9 mouse cellular contexts compared by ENCODE assay signal in the genomic region with DNA sequence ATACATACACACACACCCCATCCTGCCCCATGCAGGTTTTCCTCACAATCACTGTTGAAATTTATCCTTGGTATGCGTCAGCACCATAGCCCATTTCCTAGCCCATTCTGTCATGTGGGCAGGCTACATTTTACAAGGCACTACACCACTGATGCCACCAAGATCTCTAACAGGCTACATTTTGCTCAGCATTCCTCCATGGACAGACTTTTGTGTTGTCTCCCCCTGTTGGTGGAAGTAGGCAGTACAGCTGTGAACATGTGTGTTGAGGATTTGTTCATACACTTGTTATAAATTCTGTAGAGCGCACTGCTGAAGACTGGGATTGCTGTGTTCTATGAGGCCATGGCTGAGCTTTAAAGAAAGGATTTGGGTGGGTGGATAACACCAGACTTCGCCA. TPM values are rescaled to one million over a fixed set of nuclear protein-coding genes. Genes with fewer than 3 reads are reported as not detected.
A peak's percentile ranks its signal among the peaks of the same experiment; 100 is the strongest.
DNase-seq lines count a peak whose midpoint lies in the region; ATAC-seq and TF ChIP-seq lines count a peak whose summit lies in the region.
"Had no signal": no experiment of that assay in that cellular context is flagged by ENCODE, and none has a peak within 500 bp of the region (broad histone marks: within the 10 kb centered on the region; RNA-seq: fewer than 3 reads in every experiment).

No protein-coding gene starts in this region.

- TF ChIP-seq CTCF in brain, embryonic 14.5 days (IDR thresholded peaks at IDR 0.05; ENCODE audit: borderline replicate concordance, extremely low read depth, insufficient read depth, insufficient read length): peak; percentile 86; the same call in 1 of the 2 replicates

- no peak overlapping the region for H3K4me3 ChIP-seq in heart, embryonic 10.5 days
- H3K4me3 ChIP-seq: megakaryocyte, embryonic 14.5 days had no signal

- H3K4me1 ChIP-seq in heart, embryonic 10.5 days: peaks cover 2% of the 10 kb centered on the region; the same call in 1 of the 2 replicates

- peaks cover 69% of the 10 kb centered on the region for H3K36me3 ChIP-seq in heart, embryonic 10.5 days
- H3K36me3 ChIP-seq in splenic B cell, adult 2 months (ENCODE audit: control insufficient read depth, insufficient read depth, low read length, poor library complexity, severe bottlenecking): no peaks in the 10 kb centered on the region

- peak; percentile 76 to 90 for DNase-seq in heart, postnatal 10 days
- DNase-seq in heart, embryonic 10.5 days (ENCODE audit: low spot score): no peak
- peak; percentile 89 for DNase-seq in brain, embryonic 14.5 days (ENCODE audit: low read depth)
- DNase-seq in left cerebral cortex, postnatal 4 days: peak; percentile 84
- DNase-seq in splenic B cell, adult 2 months (ENCODE audit: low read depth, low spot score): peak; percentile 84

- intact Hi-C loops in heart, postnatal 10 days (cut with DNase I): loop anchor here (1.0 kb wide), 1 partner anchor 138 kb away; no protein-coding TSS in a partner anchor
- intact Hi-C loops in left cerebral cortex, postnatal 4 days (cut with DNase I): loop anchor here (10.0 kb wide), 1 partner anchor 197 kb away; no protein-coding TSS in a partner anchor

- no peak for TF ChIP-seq POLR2A in brain, embryonic 14.5 days (IDR thresholded peaks at IDR 0.05; ENCODE audit: borderline replicate concordance, extremely low read depth, insufficient read depth, insufficient read length, poor library complexity, severe bottlenecking)

- H3K9me3 ChIP-seq in heart, embryonic 10.5 days: no peaks in the 10 kb centered on the region
- H3K9me3 ChIP-seq: megakaryocyte, embryonic 14.5 days had no signal

- no peaks in the 10 kb centered on the region for H3K27me3 ChIP-seq in heart, embryonic 10.5 days (ENCODE audit: insufficient read depth, poor library complexity, severe bottlenecking)
- H3K27me3 ChIP-seq in splenic B cell, adult 2 months (ENCODE audit: control insufficient read depth, insufficient read depth, low read length, poor library complexity, severe bottlenecking): no peaks in the 10 kb centered on the region

- ATAC-seq in erythroid progenitor cell, adult 5-6 weeks (replicated peaks; ENCODE audit: low FRiP score, poor library complexity, severe bottlenecking): peak; percentile 53; the same call in 1 of the 2 replicates
- ATAC-seq in inflammation-experienced regulatory T-cells, adult 6 months: peak; percentile 35
- peak; percentile 53 for ATAC-seq in monocyte, adult 5-6 weeks (replicated peaks; ENCODE audit: insufficient number of reproducible peaks, low FRiP score, low TSS enrichment, poor library complexity, severe bottlenecking)

- 65% methylated on average over 3 of the region's 3 CpGs for WGBS in heart, embryonic 10.5 days

- H3K27ac ChIP-seq in heart, embryonic 10.5 days: no peak overlapping the region

RNA-seq across cellular contexts. Expression of a gene that starts 21.7 kb away (rescaled TPM):
- total RNA-seq in heart, postnatal 10 days (2021): 10 to 100 TPM; 29.8 to 29.9 TPM
- polyA plus RNA-seq in heart, embryonic 10.5 days (2016; fragmentation: Nextera tagmentation; extraction: Ambion mirVana): 8.5 and 12.0 TPM in 2 replicates
- 237 and 327 TPM in 2 replicates for polyA plus RNA-seq in brain, embryonic 14.5 days (2012; rRNA removed)
- total RNA-seq in erythroid progenitor cell, adult 5-6 weeks (2015; ENCODE audit: low replicate concordance): 0.84 and 7.6 TPM in 2 replicates
- 0.26 and 0.30 TPM in 2 replicates for total RNA-seq in erythroid progenitor cell, adult 5-6 weeks (2017; ENCODE audit: low replicate concordance)
- polyA plus RNA-seq in inflammation-experienced regulatory T-cells, adult 6 months (2017; shearing (Covaris generic)): 10 to 100 TPM in 2 of 3 experiments, 1 to 10 TPM in 1; 5.1 to 13.8 (median 11.3) TPM
- 100 to 1,000 TPM; 398 to 418 TPM for total RNA-seq in left cerebral cortex, postnatal 4 days (2021)
- total RNA-seq in monocyte, adult 5-6 weeks (2017): 0.53 to 4.7 TPM (median 1.5 TPM) in 3 replicates

RNA-seq across cellular contexts. Expression of a gene that starts 33.4 kb away (rescaled TPM):
- under 1 TPM; 0.20 to 0.22 TPM for total RNA-seq in heart, postnatal 10 days (2021)
- polyA plus RNA-seq in heart, embryonic 10.5 days (2016; fragmentation: Nextera tagmentation; extraction: Ambion mirVana): 0.41 and 0.86 TPM in 2 replicates
- polyA plus RNA-seq in brain, embryonic 14.5 days (2012; rRNA removed): 0.62 and 0.77 TPM in 2 replicates
- not detected in 2 replicates for total RNA-seq in erythroid progenitor cell, adult 5-6 weeks (2015; ENCODE audit: low replicate concordance)
- 1.0 TPM in 1 of 2 replicates, not detected in the other for total RNA-seq in erythroid progenitor cell, adult 5-6 weeks (2017; ENCODE audit: low replicate concordance)
- 1 to 10 TPM in 1 of 3 experiments, under 1 TPM in 2; 0.16 to 1.5 (median 0.52) TPM for polyA plus RNA-seq in inflammation-experienced regulatory T-cells, adult 6 months (2017; shearing (Covaris generic))
- under 1 TPM; 0.20 to 0.26 TPM for total RNA-seq in left cerebral cortex, postnatal 4 days (2021)
- total RNA-seq in monocyte, adult 5-6 weeks (2017): 0.10 to 0.58 TPM in 2 of 3 replicates, not detected in the other

RNA-seq across cellular contexts. Expression of a gene that starts 33.7 kb away (rescaled TPM):
- total RNA-seq in heart, postnatal 10 days (2021): 1 to 10 TPM; 7.6 to 7.8 TPM
- polyA plus RNA-seq in heart, embryonic 10.5 days (2016; fragmentation: Nextera tagmentation; extraction: Ambion mirVana): 71.5 and 80.8 TPM in 2 replicates
- polyA plus RNA-seq in brain, embryonic 14.5 days (2012; rRNA removed): 20.3 and 31.9 TPM in 2 replicates
- 188 and 195 TPM in 2 replicates for total RNA-seq in erythroid progenitor cell, adult 5-6 weeks (2015; ENCODE audit: low replicate concordance)
- total RNA-seq in erythroid progenitor cell, adult 5-6 weeks (2017; ENCODE audit: low replicate concordance): 120 and 123 TPM in 2 replicates
- polyA plus RNA-seq in inflammation-experienced regulatory T-cells, adult 6 months (2017; shearing (Covaris generic)): 100 to 1,000 TPM in 1 of 3 experiments, 10 to 100 TPM in 2; 26.0 to 159 (median 26.4) TPM
- 1 to 10 TPM; 2.5 to 2.7 TPM for total RNA-seq in left cerebral cortex, postnatal 4 days (2021)
- 3.5 to 4.9 TPM (median 3.6 TPM) in 3 replicates for total RNA-seq in monocyte, adult 5-6 weeks (2017)

RNA-seq across cellular contexts. Expression of a gene that starts 51.2 kb away (rescaled TPM):
- total RNA-seq in heart, postnatal 10 days (2021): 100 to 1,000 TPM; 398 to 429 TPM
- polyA plus RNA-seq in heart, embryonic 10.5 days (2016; fragmentation: Nextera tagmentation; extraction: Ambion mirVana): 157 and 160 TPM in 2 replicates
- 121 and 143 TPM in 2 replicates for polyA plus RNA-seq in brain, embryonic 14.5 days (2012; rRNA removed)
- total RNA-seq in erythroid progenitor cell, adult 5-6 weeks (2015; ENCODE audit: low replicate concordance): 11.5 and 13.0 TPM in 2 replicates
- 6.7 and 17.2 TPM in 2 replicates for total RNA-seq in erythroid progenitor cell, adult 5-6 weeks (2017; ENCODE audit: low replicate concordance)
- 10 to 100 TPM; 16.3 to 20.1 (median 18.8) TPM for polyA plus RNA-seq in inflammation-experienced regulatory T-cells, adult 6 months (2017; shearing (Covaris generic))
- 100 to 1,000 TPM; 199 to 209 TPM for total RNA-seq in left cerebral cortex, postnatal 4 days (2021)
- 14.5 to 24.5 TPM (median 18.8 TPM) in 3 replicates for total RNA-seq in monocyte, adult 5-6 weeks (2017)

Comparison
In these comparisons a context has a peak if more than half of its experiments do, and no peak if none do; other contexts are left out.
1. RNA of a gene that starts 21.7 kb away (total RNA-seq): 398 to 418 TPM in left cerebral cortex, postnatal 4 days; 29.8 to 29.9 TPM in heart, postnatal 10 days, 0.53 to 4.7 TPM in monocyte, adult 5-6 weeks and 0.26 to 7.6 TPM in erythroid progenitor cell, adult 5-6 weeks; every median in the first group is over 10 times any median in the second.
2. RNA of a gene that starts 33.7 kb away (total RNA-seq): 120 to 195 TPM in erythroid progenitor cell, adult 5-6 weeks; 7.6 to 7.8 TPM in heart, postnatal 10 days, 3.5 to 4.9 TPM in monocyte, adult 5-6 weeks and 2.5 to 2.7 TPM in left cerebral cortex, postnatal 4 days; every median in the first group is over 10 times any median in the second.
3. Peak in every context shown above with its lines, with median percentiles within 50 percentile points of each other: ATAC-seq.